Mouse (Mus musculus) limb, embryonic 14.5 days (tissue): ENCODE measurements at regions not wholly inside any gene's neighbourhood (a gene's known extent, or its start where the extent isn't known, plus 50 kb on each side); places are given as distances from the start of the nearest gene placed in this dataset.

Source experiments
- ATAC-seq: fragments of 200-750 bp; cut with Nextera tagmentation; 2 replicates; pipeline ENCODE4 v1.8.0; 2017; ENCODE audit warnings: low read depth, moderate number of reproducible peaks, moderate TSS enrichment; ENCODE audit not compliant: low FRiP score
- DNase-seq: peaks from one replicate; pipeline ENCODE4 v3.0.0-alpha.2; 2015; ENCODE audit warnings: low spot score
- H3K27ac ChIP-seq: fragments of 300-500 bp; sonication (generic); replicated peaks from 2 replicates; pipeline ENCODE4 v1.5.1; 2014; ENCODE audit warnings: low read depth, mild to moderate bottlenecking, low read length, moderate library complexity, mixed read lengths
- H3K27me3 ChIP-seq: fragments of 300-500 bp; sonication (generic); 2 replicates; pipeline ENCODE4 v1.6.1; 2014; ENCODE audit warnings: low read length, mixed read lengths; ENCODE audit not compliant: control insufficient read depth, insufficient read depth
- H3K36me3 ChIP-seq: fragments of 300-500 bp; sonication (generic); 2 replicates; pipeline ENCODE4 v1.6.1; 2014; ENCODE audit warnings: mild to moderate bottlenecking, low read length, moderate library complexity, mixed read lengths; ENCODE audit not compliant: control insufficient read depth, insufficient read depth
- H3K4me1 ChIP-seq: fragments of 300-500 bp; sonication (generic); 2 replicates; pipeline ENCODE4 v1.6.1; 2014; ENCODE audit warnings: antibody characterized with exemption, low read length, mixed read lengths; ENCODE audit not compliant: control insufficient read depth, insufficient read depth
- H3K4me2 ChIP-seq: fragments of 300-500 bp; sonication (generic); replicated peaks from 2 replicates; pipeline ENCODE4 v1.6.1; 2014; ENCODE audit warnings: low read depth, mild to moderate bottlenecking, low read length, moderate library complexity; ENCODE audit not compliant: severe bottlenecking
- H3K4me3 ChIP-seq: fragments of 300-500 bp; sonication (generic); replicated peaks from 2 replicates; pipeline ENCODE4 v1.5.1; 2014; ENCODE audit warnings: low read length
- H3K9ac ChIP-seq: fragments of 300-500 bp; sonication (generic); 2 replicates; pipeline ENCODE4 v1.6.1; 2014; ENCODE audit warnings: mild to moderate bottlenecking, low read depth, low read length, moderate library complexity; ENCODE audit not compliant: severe bottlenecking
- H3K9me3 ChIP-seq: fragments of 300-500 bp; sonication (generic); 2 replicates; pipeline ENCODE4 v1.6.1; 2016; ENCODE audit warnings: low read length; ENCODE audit not compliant: control insufficient read depth
- POLR2A ChIP-seq: fragments of 200-500 bp; IDR thresholded peaks from 2 replicates; pipeline ENCODE4 v1.8.0; 2012; ENCODE audit warnings: inconsistent platforms, mild to moderate bottlenecking, moderate library complexity, borderline replicate concordance; ENCODE audit not compliant: insufficient read depth, insufficient read length; ENCODE audit errors: extremely low read depth
- WGBS: fragments of 180-500 bp; shearing (Covaris S2); extraction: QIAGEN DNeasy Blood & Tissue Kit; methylation state at CpG from one replicate; pipeline ENCODE4 v1.1.7; 2014; 5-methylcytosine and 5-hydroxymethylcytosine counted together

DNA sequence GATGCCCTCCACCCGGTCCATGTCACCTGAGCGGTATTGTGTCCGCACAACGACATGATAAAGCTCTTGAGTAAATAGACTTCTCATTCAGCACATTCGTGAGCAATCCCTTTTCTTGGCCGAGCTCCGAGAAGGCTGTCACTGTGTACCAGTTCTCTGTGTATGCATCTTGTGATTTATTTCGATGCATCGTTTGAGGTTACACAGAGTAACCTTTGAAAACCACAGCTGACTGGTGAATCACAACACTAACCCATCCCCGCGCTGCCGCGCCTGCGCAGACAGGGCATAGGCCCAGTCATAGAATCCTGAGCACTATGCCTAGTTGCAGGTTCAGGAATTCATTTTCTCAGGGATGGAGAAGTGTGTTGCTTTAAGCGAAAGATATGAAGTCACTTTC, 201.4 kb downstream of the Med10 start:
- Histone ChIP-seq H3K36me3 (no peaks in the 10 kb centered on the region), H3K9me3 (no peaks in the 10 kb centered on the region), H3K9ac (no peak overlapping the region), H3K4me3 (no peak overlapping the region), H3K27me3 (no peaks in the 10 kb centered on the region), H3K4me1 (no peaks in the 10 kb centered on the region), H3K27ac (no peak overlapping the region), H3K4me2 (no peak overlapping the region)
- WGBS, result 89% methylated on average over 15 of the region's 15 CpGs
- no peak for DNase-seq
- TF ChIP-seq POLR2A, result no peak
- ATAC-seq, result no peak

DNA sequence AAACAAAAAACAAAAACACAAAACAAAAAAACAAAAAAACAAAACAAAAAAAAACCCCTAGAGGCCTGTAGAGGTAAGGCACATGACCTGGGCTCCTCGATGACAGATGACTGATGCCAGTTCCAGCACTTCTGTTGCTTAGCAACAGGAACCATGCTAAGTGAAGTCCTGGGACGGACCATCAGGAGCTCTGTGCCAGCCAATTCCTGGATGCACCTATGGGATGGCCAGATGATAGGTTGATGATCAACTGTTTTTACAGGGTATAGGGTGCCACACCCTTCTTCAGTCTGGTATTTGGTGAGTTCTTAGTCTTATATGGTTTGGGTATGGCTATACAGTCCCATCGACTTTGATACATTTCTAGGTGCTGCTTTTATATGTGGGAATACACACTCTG, 209.9 kb downstream of the Med10 start:
- no peaks in the 10 kb centered on the region for H3K27me3 ChIP-seq
- no peak overlapping the region for H3K9ac ChIP-seq
- no peaks in the 10 kb centered on the region for H3K36me3 ChIP-seq
- no peaks in the 10 kb centered on the region for H3K4me1 ChIP-seq
- no peaks in the 10 kb centered on the region for H3K9me3 ChIP-seq
- H3K4me3 ChIP-seq, result no peak overlapping the region
- DNase-seq, result no peak
- no peak for TF ChIP-seq POLR2A
- H3K4me2 ChIP-seq, result no peak overlapping the region
- no peak for ATAC-seq
- WGBS, result 49% methylated on average over 3 of the region's 3 CpGs
- H3K27ac ChIP-seq, result no peak overlapping the region

DNA sequence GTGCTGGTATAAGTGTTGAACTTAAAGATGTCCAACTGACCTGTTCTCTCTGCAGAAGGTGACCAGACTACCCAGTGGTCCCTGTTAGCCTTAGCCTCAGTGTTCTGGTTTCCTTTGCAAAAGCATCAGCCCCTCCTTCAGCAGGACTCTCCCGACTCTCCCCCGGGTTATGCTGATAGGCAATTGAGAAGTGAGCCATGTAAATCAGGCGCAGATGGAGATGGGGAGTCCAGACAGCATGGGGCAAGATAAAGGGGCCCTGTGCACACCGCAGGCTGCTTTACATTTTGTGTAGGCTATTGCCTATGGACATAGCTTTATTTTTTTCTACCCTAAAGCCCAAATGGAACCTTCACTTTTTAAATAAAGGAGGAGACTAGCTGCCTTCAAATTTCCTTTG, 213.0 kb downstream of the Med10 start:
- Histone ChIP-seq H3K4me3 (no peak overlapping the region), H3K4me1 (no peaks in the 10 kb centered on the region), H3K9ac (no peak overlapping the region), H3K9me3 (no peaks in the 10 kb centered on the region), H3K27ac (no peak overlapping the region), H3K27me3 (no peaks in the 10 kb centered on the region), H3K4me2 (no peak overlapping the region), H3K36me3 (no peaks in the 10 kb centered on the region)
- no peak for ATAC-seq
- no peak for TF ChIP-seq POLR2A
- 51% methylated on average over 4 of the region's 4 CpGs for WGBS
- DNase-seq, result no peak

DNA sequence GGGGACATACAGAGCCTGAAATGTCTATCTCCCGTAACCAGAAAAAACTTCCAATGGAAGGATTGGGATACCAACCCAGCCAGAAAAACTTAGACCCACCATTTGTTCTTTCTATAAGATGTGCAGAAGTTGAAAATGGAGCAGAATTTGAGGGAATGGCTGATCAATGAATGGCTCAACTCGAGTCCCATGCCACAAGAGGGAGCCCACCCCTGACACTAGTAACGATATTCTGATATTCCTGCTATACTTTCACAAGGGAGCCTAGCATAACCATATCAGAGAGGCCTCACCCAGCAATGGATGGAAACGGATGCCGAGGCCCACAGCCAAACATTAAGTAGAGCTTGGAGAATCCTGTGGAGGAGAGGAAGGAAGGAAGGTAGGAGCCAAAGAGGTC, 215.3 kb downstream of the Med10 start:
- Histone ChIP-seq H3K9ac (no peak overlapping the region), H3K27me3 (no peaks in the 10 kb centered on the region), H3K4me3 (no peak overlapping the region), H3K27ac (no peak overlapping the region), H3K36me3 (no peaks in the 10 kb centered on the region), H3K9me3 (no peaks in the 10 kb centered on the region), H3K4me1 (no peaks in the 10 kb centered on the region), H3K4me2 (no peak overlapping the region)
- TF ChIP-seq POLR2A, result no peak
- 79% methylated on average over 5 of the region's 5 CpGs for WGBS
- DNase-seq (no peak), ATAC-seq (no peak)

DNA sequence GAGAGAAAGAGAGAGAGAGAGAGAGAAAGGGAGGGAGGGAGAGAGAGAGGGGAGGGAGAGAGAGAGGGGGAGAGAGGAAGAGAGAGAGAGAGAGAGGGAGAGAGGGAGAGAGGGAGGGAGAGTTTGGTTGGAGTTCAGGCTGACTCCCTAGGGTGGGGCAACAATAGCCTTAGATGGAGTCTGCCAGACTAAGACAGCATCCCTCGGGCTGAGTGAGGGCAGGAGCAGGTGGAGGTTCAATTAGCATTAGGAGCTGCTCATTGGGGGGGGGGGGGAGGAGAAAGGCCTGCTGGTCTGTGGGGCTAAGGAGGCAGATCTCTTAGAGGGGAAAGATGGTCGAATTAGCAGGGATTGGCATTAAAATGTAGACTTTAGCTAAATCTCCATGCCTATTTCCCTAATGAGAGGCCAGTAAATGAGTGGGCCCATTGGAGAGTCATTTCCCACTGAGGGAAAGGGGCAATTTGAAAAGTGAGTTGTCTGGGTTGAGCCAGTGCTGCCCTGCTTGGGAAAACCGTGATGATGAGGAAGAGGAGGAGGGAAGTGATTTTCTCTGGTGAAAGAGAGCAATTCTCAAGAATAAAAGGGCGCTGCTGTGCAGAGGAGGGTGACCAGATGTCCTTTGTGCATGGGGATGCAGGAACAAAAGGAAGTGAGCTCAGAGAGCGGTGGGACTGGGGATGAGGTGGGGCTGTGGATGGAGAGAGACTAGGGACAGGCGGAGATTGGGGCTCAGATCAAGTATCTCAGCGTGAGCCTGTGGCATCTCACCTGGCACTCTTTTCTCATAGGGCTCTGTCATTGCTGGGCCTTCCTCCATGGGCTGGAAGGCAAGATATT, 218.0 kb downstream of the Med10 start:
- Histone ChIP-seq H3K27ac (no peak overlapping the region), H3K4me2 (no peak overlapping the region), H3K36me3 (no peaks in the 10 kb centered on the region), H3K4me1 (no peaks in the 10 kb centered on the region), H3K9me3 (no peaks in the 10 kb centered on the region), H3K27me3 (no peaks in the 10 kb centered on the region), H3K9ac (no peak overlapping the region), H3K4me3 (no peak overlapping the region)
- TF ChIP-seq POLR2A, result no peak
- ATAC-seq (no peak), DNase-seq (no peak)
- WGBS, result 29% methylated on average over 7 of the region's 7 CpGs
